Mouse (Mus musculus): Measurements from ENCODE around the gene Asb7.

Asb7 gene

GRCm38 (mm10) chr7:66689294-66689619, at the start of gene Asb7:
Gene Asb7 (minus strand): TSS chr7:66689596.
- no peak for DNase-seq

DNA sequence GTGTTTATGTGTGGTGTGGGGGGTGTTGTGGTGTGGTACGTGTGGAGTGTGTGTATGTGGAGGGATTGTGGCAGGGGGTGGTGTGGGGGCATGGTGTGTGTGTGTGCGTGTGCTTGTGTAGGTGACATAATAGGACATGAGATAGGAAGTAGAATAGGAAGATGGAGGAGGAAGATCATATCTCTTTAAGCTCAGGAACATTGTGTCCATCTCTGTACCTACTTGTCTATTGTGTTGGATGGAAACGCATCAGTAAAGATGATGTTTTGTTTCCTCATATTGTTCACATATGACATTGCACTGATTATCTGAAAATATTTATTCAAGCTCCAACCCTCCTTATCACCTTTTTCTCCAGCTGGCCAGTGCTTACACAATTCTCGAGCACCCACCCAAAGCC, 48.0 kb upstream of the Asb7 start:
- no peak for DNase-seq

GRCm38 (mm10) chr7:66734993-66735392, 45.6 kb upstream of the Asb7 start:
- DNase-seq: no peak

DNA sequence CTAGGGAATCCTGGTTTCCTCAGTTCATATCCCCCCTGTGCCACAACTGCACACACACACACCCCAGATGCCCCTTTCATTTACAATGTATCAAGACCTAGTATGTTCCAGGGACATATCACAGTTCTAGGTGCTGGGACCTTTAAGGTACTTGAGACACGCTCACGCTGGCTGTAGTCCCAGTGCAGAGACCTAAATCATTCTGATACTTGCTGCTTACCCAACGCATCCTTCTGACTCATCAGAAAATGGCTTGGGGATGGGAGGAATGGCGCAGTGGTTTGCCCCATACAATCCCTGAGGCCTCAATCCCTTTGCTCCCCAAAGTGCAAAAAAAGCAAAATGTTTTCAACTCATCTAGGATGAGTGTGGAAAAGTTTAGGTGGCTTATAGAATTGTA, 45.1 kb upstream of the Asb7 start:
- no peak for DNase-seq

- no peak for DNase-seq
These were observed 44.5 kb upstream of the Asb7 start for GRCm38 (mm10) chr7:66733882-66734281.

GRCm38 (mm10) chr7:66733431-66733830, 44.0 kb upstream of the Asb7 start:
- no peak for DNase-seq

DNA sequence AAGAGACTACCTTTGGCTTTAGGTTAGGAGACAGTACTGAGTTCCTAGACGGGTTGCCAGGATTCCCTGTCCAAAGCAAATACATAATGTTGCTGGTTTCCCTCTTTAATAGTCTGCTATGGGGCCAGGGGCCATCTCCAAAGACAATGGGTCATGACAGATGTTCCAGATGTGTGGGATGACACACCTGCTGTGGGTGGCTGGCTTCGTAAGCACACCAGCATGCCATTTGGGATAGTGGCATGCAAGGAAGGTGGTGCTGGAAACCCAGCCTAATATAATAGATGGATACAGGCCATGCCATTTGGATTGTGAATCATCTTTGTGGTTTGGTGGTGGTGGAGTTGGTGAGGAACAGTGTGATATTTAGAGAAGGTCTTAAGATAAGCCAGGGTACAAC, 39.8 kb upstream of the Asb7 start:
- no peak for DNase-seq

- DNase-seq: no peak
These were observed 38.7 kb upstream of the Asb7 start for GRCm38 (mm10) chr7:66728072-66728471.

DNA sequence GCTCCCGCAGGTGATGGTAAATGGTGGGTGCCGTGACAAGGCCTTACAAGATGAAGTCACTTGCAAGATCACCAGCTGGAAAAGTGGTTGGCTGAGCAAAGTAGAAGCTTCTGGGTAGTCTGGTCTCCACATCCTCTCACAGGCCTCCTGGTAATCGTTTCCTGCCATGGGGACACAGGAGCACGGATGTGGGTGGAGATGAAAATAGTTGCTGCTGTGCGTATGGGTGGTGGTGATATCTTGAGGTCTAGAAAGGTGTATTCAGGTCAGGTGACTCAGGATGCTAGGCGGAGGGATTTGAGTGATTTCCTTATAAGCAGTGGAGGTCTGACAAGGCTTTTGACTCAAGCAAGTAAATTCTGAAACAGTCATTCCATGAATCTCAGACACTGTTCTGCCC, 35.6 kb upstream of the Asb7 start:
- DNase-seq: no peak

- no peak for DNase-seq
These were observed 35.1 kb upstream of the Asb7 start for GRCm38 (mm10) chr7:66724514-66724913.

DNA sequence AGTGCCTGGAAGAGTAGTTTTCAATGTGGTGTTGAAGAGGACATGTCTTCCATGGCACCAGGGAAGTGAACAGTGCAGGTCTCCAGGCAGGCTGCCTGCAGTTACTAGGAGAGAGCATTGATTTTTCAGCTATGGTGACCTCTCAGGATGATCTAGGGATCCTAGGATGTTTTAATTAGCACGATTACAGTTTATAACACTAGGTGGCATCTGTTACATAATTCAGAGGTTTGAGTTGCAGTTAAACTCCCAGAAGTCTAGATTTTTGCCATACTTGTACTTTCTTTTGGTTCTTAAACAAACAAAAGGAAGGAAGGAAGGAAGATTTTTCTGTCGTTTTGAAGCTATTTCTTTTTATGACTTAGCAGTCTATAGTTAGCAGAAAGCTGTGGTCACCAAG, 21.8 kb upstream of the Asb7 start:
- no peak for DNase-seq

- DNase-seq: no peak
These were observed 15.2 kb upstream of the Asb7 start for GRCm38 (mm10) chr7:66704631-66705030.

DNA sequence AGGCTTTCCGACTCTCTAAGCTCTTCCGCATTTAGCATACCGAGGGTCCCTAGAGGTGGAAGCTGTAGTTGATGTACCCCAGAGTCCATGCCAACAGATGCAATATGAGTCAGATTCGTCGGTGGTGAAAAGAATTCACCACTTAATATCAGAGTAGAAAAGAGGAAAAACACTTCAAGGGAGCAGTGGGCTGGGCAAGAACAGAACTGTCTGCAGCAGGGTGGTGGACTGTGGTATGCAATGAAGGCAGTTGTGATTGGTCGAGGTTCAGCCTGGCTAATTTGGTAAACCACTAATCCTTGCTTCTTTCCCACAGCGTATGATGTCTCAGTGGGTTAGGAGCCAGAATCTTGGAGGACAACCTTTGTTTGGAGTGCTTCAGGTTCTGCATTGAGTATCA, 13.3 kb upstream of the Asb7 start:
- no peak for DNase-seq

DNA sequence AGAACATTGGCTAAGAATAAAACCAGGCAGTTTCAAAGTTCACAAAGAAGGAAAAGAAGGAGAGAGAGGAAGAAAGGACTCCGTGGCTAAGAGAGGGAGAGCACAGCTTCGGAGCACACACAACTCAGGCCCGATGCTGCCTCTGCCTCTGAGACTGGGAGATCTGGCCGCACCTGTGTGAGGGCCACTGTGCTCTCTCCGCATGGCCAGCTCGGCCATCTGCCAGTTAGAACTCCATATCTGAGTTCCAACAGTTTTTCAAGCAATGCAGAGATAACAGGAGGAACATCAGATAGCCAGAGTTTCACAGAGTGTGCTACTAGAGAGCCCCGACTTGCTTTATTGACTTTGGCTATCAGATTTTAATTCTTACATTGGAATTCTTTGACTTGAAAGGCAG, 5.1 kb upstream of the Asb7 start:
- DNase-seq: no peak

DNA sequence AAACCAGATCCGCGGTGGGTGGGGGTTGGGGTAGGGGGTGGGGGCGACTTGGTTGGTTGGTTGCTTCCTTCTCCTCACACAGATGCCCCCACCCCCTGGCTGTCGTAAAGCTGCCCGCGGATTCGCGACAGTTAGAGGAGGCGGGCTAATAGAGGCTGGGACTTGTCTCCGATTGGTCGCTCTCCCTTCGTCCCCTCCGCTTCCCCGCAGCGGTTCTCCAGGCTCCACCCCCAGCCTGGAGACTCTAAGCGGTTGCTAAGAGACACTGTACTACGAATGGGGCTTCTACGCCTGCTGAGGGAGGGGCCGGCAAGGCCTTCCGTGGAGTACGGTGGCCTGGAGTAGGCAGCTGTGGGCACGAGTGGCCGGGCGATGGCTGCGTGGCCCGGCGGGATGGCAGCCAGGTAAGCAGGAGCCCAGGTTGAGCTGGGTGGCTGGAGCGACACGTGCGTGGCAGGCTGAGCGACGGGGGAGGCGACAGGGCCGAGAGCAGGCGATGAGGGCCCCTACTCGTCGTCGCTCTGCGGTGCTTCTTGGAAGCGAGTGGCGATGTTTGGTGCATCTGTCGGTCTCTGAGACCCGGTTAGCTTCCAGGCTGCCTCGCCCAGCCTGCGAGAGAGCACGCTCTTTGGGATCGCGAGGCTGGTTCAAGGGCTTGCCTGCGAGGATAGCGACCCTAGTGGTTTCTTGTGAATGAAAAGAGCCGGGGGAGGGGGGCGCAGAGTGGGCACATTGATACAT, 394 bp upstream of the Asb7 start, which contains the start of gene Lins1:
Gene Lins1, plus strand, starts transcription at position 270 of the 741 bp plus-strand sequence.
- DNase-seq: peak; percentile 100

- no peak for DNase-seq
These were observed 675 bp downstream of the Asb7 start for GRCm38 (mm10) chr7:66688721-66689120.

DNA sequence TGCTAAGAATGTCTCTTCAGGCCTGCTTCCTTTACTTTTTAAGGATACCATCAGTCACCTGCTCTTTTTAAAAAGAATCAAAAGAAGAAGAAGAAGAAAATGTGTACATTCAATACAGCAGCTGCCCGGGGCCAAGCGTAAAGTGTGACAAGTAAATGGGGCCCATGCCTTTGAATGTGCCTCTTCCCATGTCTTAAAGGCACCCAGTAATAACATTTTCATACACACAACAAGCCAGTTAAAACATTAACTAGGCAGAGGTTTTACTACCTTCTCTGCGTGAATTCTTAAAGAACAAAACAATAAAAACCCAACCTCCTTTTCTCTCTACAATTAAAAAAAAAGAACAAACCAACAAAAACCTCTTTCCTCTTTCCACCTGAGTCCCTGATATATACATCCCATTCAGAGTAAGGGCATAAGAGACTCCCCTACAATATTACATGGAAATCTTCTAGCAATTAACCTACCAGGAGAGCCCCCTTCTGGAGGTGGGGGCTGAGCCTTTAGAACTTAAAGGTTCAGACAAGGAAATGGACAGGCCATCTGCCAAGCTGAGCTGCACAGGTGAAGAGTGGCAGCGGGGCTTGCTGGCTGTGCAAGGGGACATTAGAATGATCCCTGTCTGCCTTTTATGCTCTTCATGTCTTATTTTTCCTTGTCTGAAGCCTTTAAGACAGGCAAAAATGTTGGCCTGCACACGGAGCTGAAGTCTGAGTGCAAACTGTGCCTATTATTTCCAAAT, 7.1 kb downstream of the Asb7 start:
- DNase-seq: no peak

DNA sequence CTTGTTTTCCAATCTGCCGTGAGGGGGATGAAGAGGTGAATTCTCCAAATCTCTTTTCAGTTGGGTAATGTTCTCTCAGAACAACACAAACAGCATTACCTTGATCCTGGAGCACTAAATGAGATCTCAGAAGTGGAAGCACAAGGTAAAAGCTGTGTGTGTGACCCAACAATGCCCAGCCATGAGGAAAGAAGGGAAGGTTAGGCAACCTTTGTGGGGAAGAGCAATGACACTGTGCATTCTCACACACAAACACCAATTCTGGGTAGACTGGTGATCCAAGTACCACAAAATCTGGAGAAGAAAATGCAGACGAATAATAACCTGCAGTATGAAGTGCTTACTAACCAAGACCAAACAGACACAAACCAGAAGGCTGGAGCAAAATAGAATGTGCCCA, 13.6 kb downstream of the Asb7 start:
- no peak for DNase-seq

DNA sequence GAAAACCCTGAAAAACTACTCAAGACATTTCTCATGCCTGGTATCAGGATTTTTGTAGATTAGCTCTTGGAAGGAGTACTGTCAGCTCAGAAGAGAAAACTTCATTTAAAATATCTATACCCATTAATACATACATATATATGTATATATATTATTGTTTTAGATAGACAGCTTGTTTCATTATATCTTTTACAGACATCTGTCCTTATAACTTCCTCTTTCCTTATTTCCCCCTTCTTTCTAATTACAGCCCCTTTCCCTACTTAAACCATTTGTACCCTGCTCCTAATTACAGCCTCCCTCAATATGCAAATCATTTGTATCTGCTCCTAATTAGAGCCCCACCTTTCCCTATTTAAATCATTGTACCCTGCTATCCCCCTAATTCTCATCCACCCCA, 22.3 kb downstream of the Asb7 start:
- no peak for DNase-seq

DNA sequence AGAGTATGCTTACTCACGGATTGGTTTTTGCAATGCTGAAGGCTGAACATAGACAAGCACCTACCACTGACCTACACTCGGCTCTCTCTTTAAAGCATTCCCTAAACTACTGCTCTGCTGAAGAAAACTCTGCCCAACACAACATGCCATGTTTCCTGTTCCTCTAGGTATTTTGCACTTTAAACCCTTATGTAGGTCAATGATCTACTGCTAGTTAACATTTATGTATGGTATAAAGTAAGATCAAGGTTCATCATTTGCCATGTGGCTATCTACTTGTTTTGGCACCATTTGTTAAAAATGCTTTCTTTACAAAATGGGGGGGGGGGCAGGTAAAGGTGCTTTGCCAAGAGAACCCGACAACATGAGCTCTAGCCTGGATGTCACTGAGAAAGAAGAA, 25.8 kb downstream of the Asb7 start:
- no peak for DNase-seq

DNA sequence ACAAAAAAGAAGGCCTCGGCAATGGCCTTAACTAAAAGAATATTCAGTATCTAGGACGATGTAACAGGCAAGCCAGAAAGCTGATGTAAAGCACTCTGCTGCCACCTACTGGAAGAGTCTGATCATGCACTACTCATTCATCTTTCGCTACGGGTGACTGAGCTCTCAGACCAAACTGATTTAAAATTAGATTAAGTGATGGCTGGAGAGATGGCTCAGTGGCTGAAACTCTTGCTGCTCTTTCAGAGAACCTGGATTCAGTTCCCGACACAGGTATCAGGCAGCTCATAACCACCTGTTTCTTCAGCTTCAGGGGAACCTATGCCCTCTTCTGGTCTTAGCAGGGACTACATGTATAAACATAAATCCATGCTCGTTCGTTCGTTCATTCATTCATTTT, 27.8 kb downstream of the Asb7 start:
- peak; percentile 71 for DNase-seq

GRCm38 (mm10) chr7:66660972-66661371, 28.4 kb downstream of the Asb7 start:
- DNase-seq: no peak

- DNase-seq: no peak
These were observed 29.1 kb downstream of the Asb7 start for GRCm38 (mm10) chr7:66660291-66660690.

- DNase-seq: no peak
These were observed 33.9 kb downstream of the Asb7 start for GRCm38 (mm10) chr7:66655471-66655870.

- no peak for DNase-seq
These were observed 35.8 kb downstream of the Asb7 start for GRCm38 (mm10) chr7:66653596-66653995.

All from right cerebral cortex, adult 18-20 months (tissue).